Mouse (Mus musculus): ENCODE data around the gene Fbxo46. TPM values are rescaled to one million over a fixed set of nuclear protein-coding genes. Genes with fewer than 3 reads are reported as not detected.
A peak's percentile ranks its signal among the peaks of the same experiment; 100 is the strongest.

Gene Fbxo46
- total and polyA plus RNA-seq, 2 experiments from 2014 or later = 9.9 to 20.6 TPM

- Histone ChIP-seq H3K27me3 (ENCODE audit: insufficient read depth, low read length) (no peaks in the 10 kb centered on the region), H3K27ac (ENCODE audit: low read depth, low read length) (no peak overlapping the region), H3K9me3 (ENCODE audit: low read length) (no peaks in the 10 kb centered on the region), H3K4me2 (ENCODE audit: low read depth, low read length, poor library complexity, severe bottlenecking) (no peak overlapping the region), H3K36me3 (ENCODE audit: insufficient read depth, low read length) (peaks cover 30% of the 10 kb centered on the region), H3K4me1 (ENCODE audit: insufficient read depth, low read length) (no peaks in the 10 kb centered on the region), H3K4me3 (ENCODE audit: low read depth, low read length) (no peak overlapping the region), H3K9ac (replicated peaks; ENCODE audit: low read length, poor library complexity, severe bottlenecking) (no peak overlapping the region)
- WGBS = 58% methylated on average over 3 of the region's 3 CpGs
- DNase-seq (ENCODE audit: low spot score) = no peak
- ATAC-seq (ENCODE audit: low FRiP score) = no peak
- no peak for TF ChIP-seq CTCF (IDR thresholded peaks at IDR 0.05)
Observed at GRCm38 (mm10) chr7:19107436-19107835, 12.2 kb upstream of the Fbxo46 start.

- Histone ChIP-seq H3K4me1 (ENCODE audit: insufficient read depth, low read length) (no peaks in the 10 kb centered on the region), H3K4me3 (ENCODE audit: low read depth, low read length) (no peak overlapping the region), H3K27ac (ENCODE audit: low read depth, low read length) (no peak overlapping the region), H3K4me2 (ENCODE audit: low read depth, low read length, poor library complexity, severe bottlenecking) (no peak overlapping the region), H3K27me3 (ENCODE audit: insufficient read depth, low read length) (no peaks in the 10 kb centered on the region), H3K9me3 (ENCODE audit: low read length) (no peaks in the 10 kb centered on the region), H3K9ac (replicated peaks; ENCODE audit: low read length, poor library complexity, severe bottlenecking) (no peak overlapping the region), H3K36me3 (ENCODE audit: insufficient read depth, low read length) (peaks cover 15% of the 10 kb centered on the region)
- DNase-seq (ENCODE audit: low spot score) (no peak), ATAC-seq (ENCODE audit: low FRiP score) (no peak)
- WGBS = 90% methylated on average over 1 of the region's 1 CpGs
- no peak for TF ChIP-seq CTCF (IDR thresholded peaks at IDR 0.05)
Observed at GRCm38 (mm10) chr7:19109565-19109964, 10.1 kb upstream of the Fbxo46 start.

- ATAC-seq (ENCODE audit: low FRiP score) = peak; percentile 82
- Histone ChIP-seq H3K9ac (replicated peaks; ENCODE audit: low read length, poor library complexity, severe bottlenecking) (peak within 1 kb of the TSS; percentile 39), H3K27me3 (ENCODE audit: insufficient read depth, low read length) (no peaks in the 10 kb centered on the region), H3K27ac (ENCODE audit: low read depth, low read length) (peak within 1 kb of the TSS; percentile 44), H3K4me2 (ENCODE audit: low read depth, low read length, poor library complexity, severe bottlenecking) (peak within 1 kb of the TSS; percentile 57), H3K4me1 (ENCODE audit: insufficient read depth, low read length) (no peaks in the 10 kb centered on the region), H3K36me3 (ENCODE audit: insufficient read depth, low read length) (no peaks in the 10 kb centered on the region), H3K4me3 (ENCODE audit: low read depth, low read length) (peak within 1 kb of the TSS; percentile 35), H3K9me3 (ENCODE audit: low read length) (no peaks in the 10 kb centered on the region)
- 15% methylated on average over 59 of the region's 64 CpGs for WGBS
- DNase-seq (ENCODE audit: low spot score) = peak; percentile 91
- peak; percentile 61 for TF ChIP-seq CTCF (IDR thresholded peaks at IDR 0.05)
Observed at GRCm38 (mm10) chr7:19118028-19118771, 1.5 kb upstream of the Fbxo46 start, which contains the start of gene Gm4969. Gene Gm4969, minus strand, starts transcription at chr7:19118368.

GRCm38 (mm10) chr7:19119083-19119482 is 576 bp upstream of the Fbxo46 start:
- Histone ChIP-seq H3K4me1 (ENCODE audit: insufficient read depth, low read length) (no peaks in the 10 kb centered on the region), H3K4me2 (ENCODE audit: low read depth, low read length, poor library complexity, severe bottlenecking) (no peak overlapping the region), H3K27me3 (ENCODE audit: insufficient read depth, low read length) (no peaks in the 10 kb centered on the region), H3K9me3 (ENCODE audit: low read length) (no peaks in the 10 kb centered on the region), H3K36me3 (ENCODE audit: insufficient read depth, low read length) (no peaks in the 10 kb centered on the region), H3K27ac (ENCODE audit: low read depth, low read length) (peak overlapping the region; percentile 44), H3K4me3 (ENCODE audit: low read depth, low read length) (no peak overlapping the region), H3K9ac (replicated peaks; ENCODE audit: low read length, poor library complexity, severe bottlenecking) (no peak overlapping the region)
- no peak for DNase-seq (ENCODE audit: low spot score)
- peak; percentile 17; the same call in 1 of the 2 replicates for ATAC-seq (ENCODE audit: low FRiP score)
- no peak for TF ChIP-seq CTCF (IDR thresholded peaks at IDR 0.05)
- 91% methylated on average over 8 of the region's 8 CpGs for WGBS

GRCm38 (mm10) chr7:19121686-19122085 is 2.0 kb downstream of the Fbxo46 start:
- Histone ChIP-seq H3K9ac (replicated peaks; ENCODE audit: low read length, poor library complexity, severe bottlenecking) (no peak overlapping the region), H3K4me3 (ENCODE audit: low read depth, low read length) (no peak overlapping the region), H3K36me3 (ENCODE audit: insufficient read depth, low read length) (no peaks in the 10 kb centered on the region), H3K27me3 (ENCODE audit: insufficient read depth, low read length) (no peaks in the 10 kb centered on the region), H3K4me2 (ENCODE audit: low read depth, low read length, poor library complexity, severe bottlenecking) (no peak overlapping the region), H3K9me3 (ENCODE audit: low read length) (no peaks in the 10 kb centered on the region), H3K4me1 (ENCODE audit: insufficient read depth, low read length) (no peaks in the 10 kb centered on the region), H3K27ac (ENCODE audit: low read depth, low read length) (no peak overlapping the region)
- TF ChIP-seq CTCF (IDR thresholded peaks at IDR 0.05) = no peak
- ATAC-seq (ENCODE audit: low FRiP score) (no peak), DNase-seq (ENCODE audit: low spot score) (no peak)
- 95% methylated on average over 4 of the region's 4 CpGs for WGBS

GRCm38 (mm10) chr7:19124713-19125112 is 5.1 kb downstream of the Fbxo46 start:
- 86% methylated on average over 6 of the region's 6 CpGs for WGBS
- DNase-seq (ENCODE audit: low spot score) (no peak), ATAC-seq (ENCODE audit: low FRiP score) (no peak)
- Histone ChIP-seq H3K27ac (ENCODE audit: low read depth, low read length) (no peak overlapping the region), H3K36me3 (ENCODE audit: insufficient read depth, low read length) (no peaks in the 10 kb centered on the region), H3K9me3 (ENCODE audit: low read length) (no peaks in the 10 kb centered on the region), H3K9ac (replicated peaks; ENCODE audit: low read length, poor library complexity, severe bottlenecking) (no peak overlapping the region), H3K4me2 (ENCODE audit: low read depth, low read length, poor library complexity, severe bottlenecking) (no peak overlapping the region), H3K27me3 (ENCODE audit: insufficient read depth, low read length) (no peaks in the 10 kb centered on the region), H3K4me3 (ENCODE audit: low read depth, low read length) (no peak overlapping the region), H3K4me1 (ENCODE audit: insufficient read depth, low read length) (no peaks in the 10 kb centered on the region)
- no peak for TF ChIP-seq CTCF (IDR thresholded peaks at IDR 0.05)
